Mouse (Mus musculus) frontal cortex, adult 2 months (tissue): ENCODE measurements at regions not wholly inside any gene's neighbourhood (a gene's known extent, or its start where the extent isn't known, plus 50 kb on each side); places are given as distances from the start of the nearest gene placed in this dataset.

Experiments used
- DNase-seq, 2 experiments: peaks; one replicate each; pipeline ENCODE4 v3.0.0; 2022; ENCODE audit warnings: low spot score in 1 of 2; ENCODE audit errors: extremely low spot score in 1 of 2

DNA sequence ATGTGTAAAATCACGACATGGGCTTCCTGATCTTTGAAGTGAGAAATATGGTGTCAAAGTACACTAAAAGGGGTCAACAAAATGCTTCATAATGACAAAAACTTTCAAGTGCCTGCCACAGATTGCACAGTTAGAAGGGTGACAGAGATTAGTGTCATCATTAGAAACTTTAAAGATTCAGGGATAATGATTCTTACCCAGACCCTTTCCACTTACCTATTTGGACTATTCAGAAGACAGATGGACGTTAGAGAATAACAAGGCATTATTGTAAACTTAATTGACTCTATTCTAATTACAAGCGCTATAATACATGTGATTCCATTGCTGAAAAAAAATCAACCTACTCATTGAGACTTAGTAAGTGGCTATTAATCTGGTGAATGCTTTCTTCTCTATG, 162.6 kb upstream of the Pcdh20 start:
- no peak for DNase-seq

DNA sequence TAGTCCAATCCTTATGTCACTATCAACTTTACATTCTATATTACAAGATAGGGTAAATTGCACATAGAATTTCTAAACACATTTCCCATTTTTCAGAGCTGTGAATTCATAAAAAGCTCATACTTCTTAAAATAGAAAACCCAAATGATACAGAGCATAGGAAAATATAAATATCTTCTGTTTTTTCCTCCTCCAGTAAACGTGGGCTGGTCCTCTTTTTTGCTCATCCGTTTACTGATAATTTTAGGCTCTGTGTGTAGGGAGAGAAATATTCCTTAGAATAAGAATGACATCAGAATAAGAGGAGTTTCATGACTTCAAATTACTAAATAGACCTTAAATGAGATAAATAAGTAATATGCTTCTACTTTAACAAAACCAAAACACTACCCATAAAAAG, 124.2 kb upstream of the Pcdh20 start:
- DNase-seq = peak in 1 of 2 experiments; percentile 18

DNA sequence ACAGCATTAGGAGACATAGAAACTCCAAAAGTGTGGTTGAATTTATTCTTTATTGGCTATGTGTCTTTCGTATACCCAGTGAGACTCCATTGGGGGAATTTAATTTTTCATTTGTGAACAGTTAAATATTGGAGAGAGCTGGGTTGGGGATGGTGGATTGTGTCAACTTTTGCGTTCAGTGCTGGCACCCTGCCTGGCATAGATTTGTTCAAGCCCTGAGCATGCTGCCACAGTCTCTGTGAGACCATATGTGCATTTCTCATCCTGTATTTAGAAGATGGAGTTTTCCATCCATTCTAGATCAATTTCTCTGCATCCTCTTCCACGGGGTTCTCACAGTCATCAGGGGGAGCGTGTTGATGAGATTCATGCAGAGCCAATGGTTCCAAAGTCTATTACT, 98.9 kb upstream of the Pcdh20 start:
- peak in 1 of 2 experiments; percentile 2 for DNase-seq

DNA sequence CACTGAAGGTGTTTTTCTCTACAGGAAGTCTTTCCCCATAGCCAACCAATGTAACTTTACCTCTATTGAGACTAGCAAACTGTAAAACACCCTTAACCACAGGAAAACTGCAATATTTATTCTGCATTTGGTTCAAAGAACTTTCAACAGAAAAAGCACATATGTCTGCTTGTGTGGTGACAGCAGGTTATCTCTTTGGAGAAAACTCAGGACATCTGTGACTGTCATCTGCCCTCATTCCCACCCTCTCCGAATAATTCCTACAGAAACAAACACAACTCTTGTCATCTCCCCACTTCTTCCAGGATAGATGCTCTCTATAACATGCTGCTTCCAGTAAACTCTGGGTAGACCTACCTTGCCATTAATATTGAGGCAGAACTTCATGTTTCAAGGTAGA, 96.4 kb upstream of the Pcdh20 start:
- DNase-seq = no peak

DNA sequence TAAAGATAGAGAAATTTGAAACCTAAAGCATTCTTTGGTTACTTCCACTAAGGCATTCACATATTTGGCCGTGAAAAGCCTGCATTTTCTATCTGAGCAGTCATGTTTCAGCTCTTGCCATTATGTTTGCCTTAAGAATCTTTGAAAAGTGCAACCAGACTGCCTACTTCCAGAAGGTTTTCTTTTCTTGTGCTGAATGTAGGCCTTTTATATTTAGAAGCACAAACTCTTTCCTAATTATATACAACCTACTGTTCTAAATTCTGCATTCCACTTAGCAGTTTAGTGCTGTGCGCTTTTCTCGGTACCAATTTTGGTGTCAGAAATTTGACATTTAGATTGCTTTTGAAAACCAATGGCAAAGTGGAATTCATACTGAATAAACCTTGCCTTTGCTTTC, 72.4 kb upstream of the Pcdh20 start:
- DNase-seq = peak; percentile 44 to 53

DNA sequence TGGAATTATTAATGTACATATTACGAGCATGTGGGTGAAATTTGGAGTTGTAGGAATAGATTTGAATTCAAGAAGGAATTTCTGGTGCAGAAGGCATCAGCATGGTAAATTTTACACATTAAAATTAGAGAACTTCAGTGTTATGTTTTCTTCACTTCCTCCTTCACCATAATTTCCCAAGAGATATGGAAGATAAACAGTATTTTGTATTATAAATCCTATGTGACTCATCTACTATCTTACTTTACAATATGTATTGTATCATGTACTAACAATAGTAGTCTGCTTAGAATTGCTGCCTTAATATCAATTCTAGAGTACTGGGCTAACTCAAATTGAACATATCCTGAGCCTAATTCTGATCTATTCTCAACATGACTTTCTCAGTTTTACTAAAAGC, 71.3 kb upstream of the Pcdh20 start:
- no peak for DNase-seq
